Mouse (Mus musculus): ENCODE results near the gene Hamp2. TPM values are rescaled to one million over a fixed set of nuclear protein-coding genes. Genes with fewer than 3 reads are reported as not detected.

Hamp2 gene
- total RNA-seq, 2 experiments from 2014 or later, result not detected

GRCm38 (mm10) chr7:30914732-30915131 is 9.7 kb downstream of the Hamp2 start, which contains the start of gene Mag:
Mag (minus strand) TSS chr7:30914873.
- intact Hi-C loops (cut with DNase I), result loop anchor here (5.0 kb wide), 1 partner anchor 322 kb away; no protein-coding TSS in a partner anchor
- no peak for DNase-seq (ENCODE audit: extremely low spot score in 1 of 2, low spot score in 2 of 2)

- intact Hi-C loops (cut with DNase I), result loop anchor here (5.0 kb wide), 1 partner anchor 317 kb away; no protein-coding TSS in a partner anchor
- DNase-seq (ENCODE audit: extremely low spot score in 1 of 2, low spot score in 2 of 2), result no peak
These were observed 14.7 kb downstream of the Hamp2 start for GRCm38 (mm10) chr7:30909773-30910172.

GRCm38 (mm10) chr7:30908992-30909431 is 15.5 kb downstream of the Hamp2 start:
- intact Hi-C loops (cut with DNase I), result no loop called here
- no peak for DNase-seq (ENCODE audit: extremely low spot score in 1 of 2, low spot score in 2 of 2)

GRCm38 (mm10) chr7:30908277-30908991 is 16.0 kb downstream of the Hamp2 start:
- peak in 1 of 2 experiments; percentile 57 for DNase-seq (ENCODE audit: extremely low spot score in 1 of 2, low spot score in 2 of 2)

GRCm38 (mm10) chr7:30904042-30904441 is 20.4 kb downstream of the Hamp2 start:
- no peak for DNase-seq (ENCODE audit: extremely low spot score in 1 of 2, low spot score in 2 of 2)
- intact Hi-C loops (cut with DNase I), result no loop called here

More at GRCm38 (mm10) chr7:30908277-30908991, 16.0 kb downstream of the Hamp2 start:
- intact Hi-C loops (cut with DNase I), result no loop called here

- no peak for DNase-seq (ENCODE audit: extremely low spot score in 1 of 2, low spot score in 2 of 2)
- intact Hi-C loops (cut with DNase I), result no loop called here
These were observed 29.3 kb downstream of the Hamp2 start for GRCm38 (mm10) chr7:30895217-30895616.

- no peak for DNase-seq (ENCODE audit: extremely low spot score in 1 of 2, low spot score in 2 of 2)
- intact Hi-C loops (cut with DNase I), result no loop called here
These were observed 32.0 kb downstream of the Hamp2 start for GRCm38 (mm10) chr7:30892515-30892914.

GRCm38 (mm10) chr7:30891746-30892145 is 32.7 kb downstream of the Hamp2 start:
- intact Hi-C loops (cut with DNase I), result no loop called here
- DNase-seq (ENCODE audit: extremely low spot score in 1 of 2, low spot score in 2 of 2), result no peak

- intact Hi-C loops (cut with DNase I), result no loop called here
- no peak for DNase-seq (ENCODE audit: extremely low spot score in 1 of 2, low spot score in 2 of 2)
These were observed 33.8 kb downstream of the Hamp2 start for GRCm38 (mm10) chr7:30890681-30891080.

- DNase-seq (ENCODE audit: extremely low spot score in 1 of 2, low spot score in 2 of 2), result no peak
- intact Hi-C loops (cut with DNase I), result no loop called here
These were observed 35.7 kb downstream of the Hamp2 start for GRCm38 (mm10) chr7:30888786-30889185.

GRCm38 (mm10) chr7:30887568-30888188 is 36.8 kb downstream of the Hamp2 start:
- peak in 1 of 2 experiments; percentile 5 for DNase-seq (ENCODE audit: extremely low spot score in 1 of 2, low spot score in 2 of 2)
- intact Hi-C loops (cut with DNase I), result no loop called here

GRCm38 (mm10) chr7:30886852-30887251 is 37.6 kb downstream of the Hamp2 start:
- DNase-seq (ENCODE audit: extremely low spot score in 1 of 2, low spot score in 2 of 2), result no peak
- intact Hi-C loops (cut with DNase I), result no loop called here

- intact Hi-C loops (cut with DNase I), result no loop called here
- DNase-seq (ENCODE audit: extremely low spot score in 1 of 2, low spot score in 2 of 2), result no peak
These were observed 40.4 kb downstream of the Hamp2 start for GRCm38 (mm10) chr7:30884047-30884446.

GRCm38 (mm10) chr7:30881367-30881766 is 43.1 kb downstream of the Hamp2 start:
- intact Hi-C loops (cut with DNase I), result no loop called here
- DNase-seq (ENCODE audit: extremely low spot score in 1 of 2, low spot score in 2 of 2), result no peak

GRCm38 (mm10) chr7:30880176-30880575 is 44.3 kb downstream of the Hamp2 start, which contains the start of gene Cd22:
Cd22 (minus strand) TSS chr7:30880342.
- intact Hi-C loops (cut with DNase I), result no loop called here
- no peak for DNase-seq (ENCODE audit: extremely low spot score in 1 of 2, low spot score in 2 of 2)

GRCm38 (mm10) chr7:30878950-30879349 is 45.5 kb downstream of the Hamp2 start:
- intact Hi-C loops (cut with DNase I), result no loop called here

GRCm38 (mm10) chr7:30873083-30873482 is 51.4 kb downstream of the Hamp2 start:
- intact Hi-C loops (cut with DNase I), result no loop called here
- DNase-seq (ENCODE audit: extremely low spot score in 1 of 2, low spot score in 2 of 2), result peak; percentile 34 to 85

More at GRCm38 (mm10) chr7:30878950-30879349, 45.5 kb downstream of the Hamp2 start:
- no peak for DNase-seq (ENCODE audit: extremely low spot score in 1 of 2, low spot score in 2 of 2)
